Mouse (Mus musculus) MEL (cell line): Measurements from ENCODE around the gene 4930447C04Rik.

Experiments
- CTCF ChIP-seq, 3 experiments: IDR thresholded peaks in 2 of 3; conservative IDR thresholded peaks in 1 of 3; 2 replicates each; pipeline ENCODE4 v1.5.1; 2011 to 2012; ENCODE audit warnings: low read length in 3 of 3, low read depth in 2 of 3, mild to moderate bottlenecking in 2 of 3, improper control_type of control experiment in 1 of 3, inconsistent platforms in 1 of 3, mixed read lengths in 1 of 3, moderate library complexity in 1 of 3; ENCODE audit not compliant: control insufficient read depth in 1 of 3, insufficient read depth in 1 of 3, poor library complexity in 1 of 3, severe bottlenecking in 1 of 3
- E2F4 ChIP-seq: IDR thresholded peaks from 2 replicates; pipeline ENCODE4 v1.6.1; 2011; ENCODE audit warnings: low read depth, low read length, improper control_type of control experiment, borderline replicate concordance
- ELF1 ChIP-seq: IDR thresholded peaks from 2 replicates; pipeline ENCODE4 v1.6.1; 2014; ENCODE audit warnings: low read depth, mild to moderate bottlenecking, inconsistent platforms, low read length, improper control_type of control experiment, moderate library complexity
- EP300 ChIP-seq, 2 experiments: IDR thresholded peaks; 2 replicates each; pipeline ENCODE4 v1.6.1; 2011; ENCODE audit warnings: improper control_type of control experiment in 2 of 2, low read length in 2 of 2, low read depth in 1 of 2, mild to moderate bottlenecking in 1 of 2
- HCFC1 ChIP-seq: IDR thresholded peaks from 2 replicates; pipeline ENCODE4 v1.6.1; 2012; ENCODE audit warnings: low read depth, mild to moderate bottlenecking, inconsistent platforms, low read length, improper control_type of control experiment, moderate library complexity
- MAFK ChIP-seq: IDR thresholded peaks from 2 replicates; pipeline ENCODE4 v1.6.1; 2011; ENCODE audit warnings: low read depth, mild to moderate bottlenecking, low read length, improper control_type of control experiment, borderline replicate concordance
- POLR2A ChIP-seq, 2 experiments: IDR thresholded peaks; 2 replicates each; pipeline ENCODE4 v1.6.1; 2011 to 2012; ENCODE audit warnings: low read length in 2 of 2, mild to moderate bottlenecking in 2 of 2, control low read depth in 1 of 2, improper control_type of control experiment in 1 of 2, low read depth in 1 of 2, moderate library complexity in 1 of 2; ENCODE audit not compliant: control insufficient read depth in 1 of 2, insufficient read depth in 1 of 2, poor library complexity in 1 of 2
- TAL1 ChIP-seq: IDR thresholded peaks from 2 replicates; pipeline ENCODE4 v1.6.1; 2012; ENCODE audit warnings: mild to moderate bottlenecking, inconsistent platforms, low read length, moderate library complexity, mixed read lengths
- TBP ChIP-seq: IDR thresholded peaks from 2 replicates; pipeline ENCODE4 v1.8.0; 2011; ENCODE audit warnings: low read depth, low read length, improper control_type of control experiment
- ZNF384 ChIP-seq: IDR thresholded peaks from 2 replicates; pipeline ENCODE4 v1.6.1; 2012; ENCODE audit warnings: low read depth, mild to moderate bottlenecking, inconsistent platforms, low read length, improper control_type of control experiment

DNA sequence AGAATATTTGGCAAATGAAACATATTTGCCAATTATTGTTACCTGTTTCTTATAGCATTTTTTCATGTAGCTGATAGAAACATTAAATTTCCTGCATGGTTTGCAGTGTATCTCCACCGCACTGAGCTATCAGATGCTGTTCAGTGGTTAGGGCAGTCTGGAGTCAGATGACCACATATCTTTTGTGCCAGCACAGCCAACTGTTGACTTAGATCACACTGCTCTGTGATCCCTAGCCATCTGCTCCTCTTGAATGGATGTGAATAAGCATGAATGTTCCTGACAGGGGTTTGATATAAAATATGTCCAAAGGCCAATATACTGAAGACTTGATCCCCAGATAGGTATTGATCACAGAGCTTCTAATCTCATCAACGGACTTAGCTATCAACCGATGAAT, 17.9 kb upstream of the 4930447C04Rik start:
- TF ChIP-seq POLR2A (IDR thresholded peaks at IDR 0.05; ENCODE audit: control insufficient read depth in 1 of 2, insufficient read depth in 1 of 2, low read depth in 1 of 2, low read length in 2 of 2, poor library complexity in 1 of 2) (no peak), CTCF (IDR thresholded peaks at IDR 0.05 in 2 of 3, conservative IDR thresholded peaks at IDR 0.05 in 1 of 3; ENCODE audit: control insufficient read depth in 1 of 3, insufficient read depth in 1 of 3, low read depth in 2 of 3, low read length in 3 of 3, poor library complexity in 1 of 3, severe bottlenecking in 1 of 3) (no peak), TBP (no peak), ELF1 (no peak), HCFC1 (no peak), EP300 (IDR thresholded peaks at IDR 0.05; ENCODE audit: low read depth in 1 of 2, low read length in 2 of 2) (no peak), E2F4 (no peak), MAFK (no peak), ZNF384 (no peak), TAL1 (no peak)
